Mouse (Mus musculus): Measurements from ENCODE around the gene Rnf2. TPM values are rescaled to one million over a fixed set of nuclear protein-coding genes. Genes with fewer than 3 reads are reported as not detected.
"Not testable (repeated sequence)": the region's sequence is repeated elsewhere in the genome, so short reads cannot be mapped to it uniquely, and the experiment has no call there.

The Rnf2 gene
- total RNA-seq, 1 experiment from 2014 or later, result 187 TPM

- ATAC-seq (replicated peaks in 1 of 2; ENCODE audit: insufficient read depth in 1 of 2, low FRiP score in 2 of 2, low TSS enrichment in 1 of 2, low read depth in 1 of 2, poor library complexity in 2 of 2, severe bottlenecking in 2 of 2), result no peak
Observed at GRCm38 (mm10) chr1:151494711-151495110, 6.0 kb downstream of the Rnf2 start.

GRCm38 (mm10) chr1:151493826-151494225, 6.9 kb downstream of the Rnf2 start:
- no peak for ATAC-seq (replicated peaks in 1 of 2; ENCODE audit: insufficient read depth in 1 of 2, low FRiP score in 2 of 2, low TSS enrichment in 1 of 2, low read depth in 1 of 2, poor library complexity in 2 of 2, severe bottlenecking in 2 of 2)

DNA sequence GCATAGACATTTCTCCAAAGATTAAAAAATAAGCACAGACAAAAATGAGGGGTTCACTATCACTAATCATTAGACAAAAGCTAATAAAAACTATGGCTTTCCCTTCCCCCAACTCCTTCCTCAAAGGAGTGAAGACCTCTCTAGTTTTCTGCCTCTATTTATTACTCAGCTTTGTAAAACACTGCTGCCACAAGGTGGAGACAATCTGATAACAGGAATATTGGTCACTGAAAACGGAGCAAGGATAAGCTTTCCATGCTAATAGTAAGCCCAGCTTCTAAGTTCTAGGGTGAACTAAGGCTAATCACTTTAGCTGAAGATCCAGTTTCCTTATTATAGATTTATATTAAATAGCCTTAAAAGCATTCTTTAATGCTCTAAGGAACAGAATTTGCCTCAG, 8.3 kb downstream of the Rnf2 start:
- ATAC-seq (replicated peaks in 1 of 2; ENCODE audit: insufficient read depth in 1 of 2, low FRiP score in 2 of 2, low TSS enrichment in 1 of 2, low read depth in 1 of 2, poor library complexity in 2 of 2, severe bottlenecking in 2 of 2), result no peak

- no peak for ATAC-seq (replicated peaks in 1 of 2; ENCODE audit: insufficient read depth in 1 of 2, low FRiP score in 2 of 2, low TSS enrichment in 1 of 2, low read depth in 1 of 2, poor library complexity in 2 of 2, severe bottlenecking in 2 of 2)
Observed at GRCm38 (mm10) chr1:151489806-151490205, 10.9 kb downstream of the Rnf2 start.

- ATAC-seq (replicated peaks in 1 of 2; ENCODE audit: insufficient read depth in 1 of 2, low FRiP score in 2 of 2, low TSS enrichment in 1 of 2, low read depth in 1 of 2, poor library complexity in 2 of 2, severe bottlenecking in 2 of 2), result no peak
Observed at GRCm38 (mm10) chr1:151484754-151485153, 16.0 kb downstream of the Rnf2 start.

DNA sequence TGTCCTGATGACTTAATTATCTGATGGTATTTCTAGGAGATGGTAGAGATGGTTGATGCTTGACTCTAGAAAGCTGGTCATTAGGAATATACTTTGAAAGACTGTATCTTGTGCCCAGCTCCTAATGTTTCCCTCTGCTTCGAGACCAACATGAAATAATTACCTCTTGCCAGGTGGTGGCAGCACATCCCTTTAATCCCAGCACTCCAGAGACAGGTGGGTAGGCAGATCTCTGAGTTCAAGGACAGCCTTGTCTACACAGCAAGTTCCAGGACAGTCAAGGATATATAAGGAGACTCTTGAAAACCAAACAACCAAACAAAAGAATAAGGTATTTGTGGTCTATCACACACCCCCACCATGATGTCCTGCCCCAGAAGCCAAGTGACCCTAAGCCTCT, 17.2 kb downstream of the Rnf2 start:
- 0 out of 4 replicates have a peak, but pooled peaks of 1 of the 2 experiments have one; percentile 36 for ATAC-seq (replicated peaks in 1 of 2; ENCODE audit: insufficient read depth in 1 of 2, low FRiP score in 2 of 2, low TSS enrichment in 1 of 2, low read depth in 1 of 2, poor library complexity in 2 of 2, severe bottlenecking in 2 of 2)

DNA sequence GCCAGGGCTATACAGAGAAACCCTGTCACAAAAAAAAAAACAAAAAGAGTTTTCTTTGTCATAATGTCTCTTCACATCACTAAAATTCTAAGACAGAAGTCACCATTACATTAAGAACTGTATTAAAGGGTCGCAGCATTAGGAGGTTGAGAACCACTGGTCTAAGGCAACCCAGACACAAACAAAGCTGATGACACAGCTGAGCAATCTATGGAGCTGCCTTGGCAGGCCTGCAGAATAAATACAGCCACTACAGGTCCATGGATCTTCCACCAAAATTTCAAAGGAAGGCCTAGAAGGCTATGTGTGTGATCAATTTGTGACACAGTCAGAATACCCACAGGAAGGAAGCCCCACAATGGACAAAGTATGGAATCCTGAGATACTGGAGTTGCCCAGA, 18.3 kb downstream of the Rnf2 start:
- no peak for ATAC-seq (replicated peaks in 1 of 2; ENCODE audit: insufficient read depth in 1 of 2, low FRiP score in 2 of 2, low TSS enrichment in 1 of 2, low read depth in 1 of 2, poor library complexity in 2 of 2, severe bottlenecking in 2 of 2)

DNA sequence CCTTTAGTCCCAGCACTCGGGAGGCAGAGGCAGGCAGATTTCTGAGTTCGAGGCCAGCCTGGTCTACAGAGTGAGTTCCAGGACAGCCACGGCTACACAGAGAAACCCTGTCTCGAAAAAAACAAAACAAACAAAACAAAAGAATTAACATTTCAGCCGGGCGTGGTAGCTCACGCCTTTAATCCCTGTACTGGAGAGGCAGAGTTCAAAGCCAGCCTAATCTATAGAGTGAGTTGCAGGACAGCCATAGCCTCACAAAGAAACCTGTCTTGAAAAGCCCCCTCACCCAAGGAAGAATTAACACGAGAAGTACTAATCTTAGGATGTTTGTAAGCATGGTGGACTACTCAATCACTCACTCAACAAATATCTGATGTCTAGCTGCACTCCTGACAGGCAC, 28.4 kb downstream of the Rnf2 start:
- ATAC-seq (replicated peaks in 1 of 2; ENCODE audit: insufficient read depth in 1 of 2, low FRiP score in 2 of 2, low TSS enrichment in 1 of 2, low read depth in 1 of 2, poor library complexity in 2 of 2, severe bottlenecking in 2 of 2), result not testable (repeated sequence)

DNA sequence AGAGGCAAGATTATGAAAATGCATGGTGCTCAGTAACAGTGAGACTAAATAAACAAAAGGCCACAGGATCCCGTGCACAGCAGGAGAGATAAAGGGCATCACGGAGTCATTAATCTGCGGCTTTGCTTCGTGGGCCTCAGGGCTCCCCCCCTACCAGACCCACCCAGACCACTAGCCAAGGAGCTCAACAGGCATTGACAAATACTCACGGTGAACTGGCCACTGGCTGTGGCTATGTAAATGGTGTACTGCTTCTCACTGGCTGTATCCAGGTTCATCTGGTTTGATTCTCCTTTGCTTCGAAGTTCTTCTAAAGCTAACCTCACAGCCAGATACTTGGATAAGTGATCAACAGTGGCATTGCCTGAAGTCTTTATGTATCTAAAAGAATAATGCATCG, 29.3 kb downstream of the Rnf2 start:
- no peak for ATAC-seq (replicated peaks in 1 of 2; ENCODE audit: insufficient read depth in 1 of 2, low FRiP score in 2 of 2, low TSS enrichment in 1 of 2, low read depth in 1 of 2, poor library complexity in 2 of 2, severe bottlenecking in 2 of 2)

DNA sequence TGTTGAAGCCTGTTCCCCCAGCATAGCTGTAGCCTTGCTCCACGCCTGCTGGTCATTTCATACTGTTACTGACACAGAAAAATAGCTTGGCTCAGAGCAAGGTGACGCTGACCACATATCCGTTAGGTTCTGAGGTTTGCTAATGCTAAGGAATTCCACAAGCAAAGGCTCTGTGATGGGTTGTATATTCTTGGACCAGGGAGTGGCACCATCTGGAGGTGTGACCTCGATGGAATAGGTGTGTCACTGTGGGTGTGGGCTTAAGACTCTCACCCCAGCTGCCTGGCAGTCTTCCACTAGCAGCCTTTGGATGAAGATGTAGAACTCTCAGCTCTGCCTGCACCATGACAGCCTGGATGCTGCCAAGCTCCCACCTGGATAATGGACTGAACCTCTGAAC, 34.2 kb downstream of the Rnf2 start:
- no peak for ATAC-seq (replicated peaks in 1 of 2; ENCODE audit: insufficient read depth in 1 of 2, low FRiP score in 2 of 2, low TSS enrichment in 1 of 2, low read depth in 1 of 2, poor library complexity in 2 of 2, severe bottlenecking in 2 of 2)

DNA sequence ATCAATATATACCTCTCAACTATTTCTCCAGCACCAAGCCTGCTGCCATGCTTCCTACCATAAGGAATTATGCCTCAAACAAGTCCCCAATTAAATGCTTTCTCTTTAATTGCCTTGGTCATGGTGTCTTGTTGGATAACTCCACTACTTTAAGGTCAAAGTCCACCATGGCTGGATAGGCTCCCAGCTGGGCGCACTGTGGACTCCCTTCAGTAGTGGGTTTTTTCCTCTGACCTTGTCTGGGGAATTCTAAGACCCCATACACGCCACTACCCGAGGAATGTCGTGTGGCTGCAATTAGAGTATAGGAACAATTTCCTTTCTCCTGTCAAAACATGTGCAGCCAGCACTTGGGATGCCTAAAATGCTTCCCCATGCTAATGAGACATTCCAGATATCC, 35.8 kb downstream of the Rnf2 start:
- ATAC-seq (replicated peaks in 1 of 2; ENCODE audit: insufficient read depth in 1 of 2, low FRiP score in 2 of 2, low TSS enrichment in 1 of 2, low read depth in 1 of 2, poor library complexity in 2 of 2, severe bottlenecking in 2 of 2), result no peak

DNA sequence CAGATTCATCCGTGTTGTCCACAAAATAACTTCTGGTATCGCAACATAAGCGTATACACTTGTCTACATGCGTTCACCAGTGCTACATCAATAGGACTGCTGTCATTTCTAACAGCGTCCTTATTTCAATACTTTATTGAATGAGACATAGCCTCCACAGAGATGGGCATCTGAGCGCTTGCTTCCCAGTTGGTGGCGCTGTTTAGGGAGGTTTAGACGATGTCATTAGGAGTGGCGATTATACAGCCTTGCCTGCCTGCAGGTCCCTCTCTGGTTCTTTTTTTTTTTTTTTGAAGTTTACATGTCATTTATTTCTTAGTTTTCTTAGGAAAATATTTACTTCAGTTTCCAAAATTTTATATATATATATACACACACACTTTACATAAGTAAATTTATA, 39.5 kb downstream of the Rnf2 start:
- no peak for ATAC-seq (replicated peaks in 1 of 2; ENCODE audit: insufficient read depth in 1 of 2, low FRiP score in 2 of 2, low TSS enrichment in 1 of 2, low read depth in 1 of 2, poor library complexity in 2 of 2, severe bottlenecking in 2 of 2)

DNA sequence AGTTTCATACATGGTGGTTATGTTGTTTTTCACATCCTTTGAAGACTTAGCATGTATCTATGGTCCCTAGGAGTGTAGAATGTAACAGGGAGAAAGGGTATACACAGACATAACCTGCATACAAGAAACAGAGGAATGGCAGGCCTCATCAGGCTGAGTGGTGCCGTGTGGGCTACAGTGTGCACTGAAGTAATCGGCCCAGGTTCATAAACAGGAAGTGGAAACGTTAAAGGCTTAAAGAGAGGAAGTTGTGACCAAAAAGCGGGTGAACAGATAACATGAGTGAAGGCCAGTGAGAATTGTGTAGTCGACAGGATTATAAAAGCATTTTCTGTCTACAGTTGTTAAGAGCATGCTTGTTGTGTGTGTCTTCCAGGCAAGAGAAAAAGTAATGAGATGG, 43.7 kb downstream of the Rnf2 start:
- peak; percentile 73 to 92 for ATAC-seq (replicated peaks in 1 of 2; ENCODE audit: insufficient read depth in 1 of 2, low FRiP score in 2 of 2, low TSS enrichment in 1 of 2, low read depth in 1 of 2, poor library complexity in 2 of 2, severe bottlenecking in 2 of 2)

DNA sequence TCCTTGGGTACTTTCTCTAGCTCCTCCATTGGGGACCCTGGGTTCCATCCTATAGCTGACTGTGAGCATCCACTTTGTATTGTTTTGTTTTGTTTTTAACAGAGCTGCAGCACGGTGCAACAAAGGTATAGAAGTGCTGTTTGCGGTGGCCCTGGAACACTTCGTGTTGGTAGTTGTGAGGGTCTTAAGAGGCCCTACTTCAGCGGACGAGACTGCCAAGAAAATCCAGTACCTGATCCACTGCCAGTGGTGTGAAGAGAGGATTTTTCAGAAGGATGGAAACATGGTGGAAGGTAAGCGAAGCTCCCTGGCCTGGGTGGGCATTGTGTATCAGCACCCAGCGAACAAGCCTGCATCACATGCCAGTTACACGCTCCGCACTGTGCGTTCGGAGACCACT, 48.8 kb downstream of the Rnf2 start:
- ATAC-seq (replicated peaks in 1 of 2; ENCODE audit: insufficient read depth in 1 of 2, low FRiP score in 2 of 2, low TSS enrichment in 1 of 2, low read depth in 1 of 2, poor library complexity in 2 of 2, severe bottlenecking in 2 of 2), result no peak

- ATAC-seq (replicated peaks in 1 of 2; ENCODE audit: insufficient read depth in 1 of 2, low FRiP score in 2 of 2, low TSS enrichment in 1 of 2, low read depth in 1 of 2, poor library complexity in 2 of 2, severe bottlenecking in 2 of 2), result no peak
Observed at GRCm38 (mm10) chr1:151450851-151451250, 49.9 kb downstream of the Rnf2 start.

GRCm38 (mm10) chr1:151449866-151450265, 50.9 kb downstream of the Rnf2 start:
- ATAC-seq (replicated peaks in 1 of 2; ENCODE audit: insufficient read depth in 1 of 2, low FRiP score in 2 of 2, low TSS enrichment in 1 of 2, low read depth in 1 of 2, poor library complexity in 2 of 2, severe bottlenecking in 2 of 2), result no peak

- no peak for ATAC-seq (replicated peaks in 1 of 2; ENCODE audit: insufficient read depth in 1 of 2, low FRiP score in 2 of 2, low TSS enrichment in 1 of 2, low read depth in 1 of 2, poor library complexity in 2 of 2, severe bottlenecking in 2 of 2)
Observed at GRCm38 (mm10) chr1:151435431-151435830, 65.3 kb downstream of the Rnf2 start.

- no peak for ATAC-seq (replicated peaks in 1 of 2; ENCODE audit: insufficient read depth in 1 of 2, low FRiP score in 2 of 2, low TSS enrichment in 1 of 2, low read depth in 1 of 2, poor library complexity in 2 of 2, severe bottlenecking in 2 of 2)
Observed at GRCm38 (mm10) chr1:151429316-151429715, 71.4 kb downstream of the Rnf2 start.

DNA sequence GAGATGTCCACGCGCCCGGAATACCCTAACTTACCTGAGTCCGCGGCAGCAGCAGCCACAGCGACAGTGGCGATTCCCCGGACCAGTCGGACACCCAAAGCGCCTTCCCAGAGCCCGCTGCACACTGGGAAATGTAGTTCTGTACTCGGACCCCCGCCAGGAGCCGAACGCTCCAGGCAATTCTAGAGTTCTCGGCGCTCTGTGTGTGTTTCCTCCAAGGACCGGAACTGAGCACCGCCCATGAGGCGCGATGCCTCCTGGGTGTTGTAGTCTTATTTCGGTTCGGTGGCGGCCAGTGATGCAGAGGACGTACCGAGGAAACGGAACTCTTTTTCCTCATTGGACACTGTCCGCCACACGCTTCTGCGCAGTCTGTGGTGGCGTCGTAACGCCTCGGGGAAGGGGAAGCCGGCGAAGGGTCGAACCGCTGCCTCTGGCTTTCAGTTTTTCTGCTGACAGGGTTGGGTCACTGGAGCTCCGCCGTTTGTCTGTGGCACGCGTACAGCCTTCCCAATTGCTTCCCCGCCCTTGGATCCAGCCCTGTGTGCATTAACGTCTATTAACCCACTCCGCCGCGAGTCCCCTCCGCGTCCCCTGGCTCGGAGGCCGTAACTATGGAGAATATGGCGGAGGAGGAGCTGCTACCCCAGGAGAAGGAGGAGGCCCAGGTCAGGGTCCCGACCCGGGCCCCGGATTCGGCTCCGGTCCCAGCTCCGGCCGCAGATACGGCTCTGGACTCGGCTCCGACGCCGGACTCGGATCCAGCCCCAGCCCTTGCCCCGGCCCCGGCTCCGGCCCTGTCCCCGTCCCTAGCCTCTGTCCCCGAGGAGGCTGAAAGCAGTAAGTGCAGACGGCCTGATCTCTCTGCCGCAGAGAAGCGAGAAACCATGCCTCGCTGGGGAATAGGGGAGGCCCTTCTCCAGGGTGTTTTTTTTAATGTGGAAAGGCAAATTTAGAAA, 72.2 kb downstream of the Rnf2 start, which contains the start of the genes Swt1 and Trmt1l:
Gene Swt1 (minus strand): TSS at position 193 of the 959 bp plus-strand sequence.
Gene Trmt1l (plus strand): TSS at position 280 of the 959 bp plus-strand sequence.
- ATAC-seq (replicated peaks in 1 of 2; ENCODE audit: insufficient read depth in 1 of 2, low FRiP score in 2 of 2, low TSS enrichment in 1 of 2, low read depth in 1 of 2, poor library complexity in 2 of 2, severe bottlenecking in 2 of 2), result peak; percentile 98
